Mouse (Mus musculus) CH12.LX (cell line): ENCODE results near the gene C1qtnf7.

Experiments used
- CTCF ChIP-seq, 2 experiments: IDR thresholded peaks in 1 of 2; conservative IDR thresholded peaks in 1 of 2; 2 replicates each; pipeline ENCODE4 v1.5.1; 2011 to 2012; ENCODE audit warnings: low read depth in 2 of 2, low read length in 2 of 2, improper control_type of control experiment in 1 of 2, inconsistent platforms in 1 of 2, mild to moderate bottlenecking in 1 of 2, moderate library complexity in 1 of 2
- HCFC1 ChIP-seq: IDR thresholded peaks from 2 replicates; pipeline ENCODE4 v1.6.1; 2012; ENCODE audit warnings: low read depth, mild to moderate bottlenecking, inconsistent platforms, low read length, improper control_type of control experiment
- MXI1 ChIP-seq: IDR thresholded peaks from 2 replicates; pipeline ENCODE4 v1.6.1; 2011; ENCODE audit warnings: mild to moderate bottlenecking, low read depth, low read length, improper control_type of control experiment
- POLR2A ChIP-seq: IDR thresholded peaks from 2 replicates; pipeline ENCODE4 v1.6.1; 2011; ENCODE audit warnings: low read depth, mild to moderate bottlenecking, improper control_type of control experiment, low read length
- TBP ChIP-seq: conservative IDR thresholded peaks from 2 replicates; pipeline ENCODE4 v1.6.1; 2011; ENCODE audit warnings: low read depth, low read length, improper control_type of control experiment

DNA sequence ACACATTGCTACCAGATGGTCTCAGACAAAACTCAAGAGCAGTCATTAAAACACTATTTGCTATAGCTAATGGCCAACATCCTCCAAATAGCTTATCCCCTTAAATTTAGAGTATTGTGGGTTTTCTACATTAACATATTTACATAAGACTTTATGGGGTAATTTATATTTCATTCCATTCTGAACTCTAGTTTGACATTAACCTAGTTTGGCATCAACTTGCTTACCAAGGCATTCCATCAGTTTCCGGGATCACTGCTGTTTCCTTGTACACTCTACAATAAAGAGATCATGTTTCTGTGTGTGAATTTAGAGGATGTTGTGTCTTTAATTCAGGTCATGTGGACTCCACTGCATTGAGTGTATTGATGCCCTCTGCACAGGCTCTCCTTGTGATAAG lies 7.5 kb downstream of the C1qtnf7 start:
- TF ChIP-seq TBP, result no peak
- TF ChIP-seq CTCF (conservative IDR thresholded peaks at IDR 0.05 in 1 of 2, IDR thresholded peaks at IDR 0.05 in 1 of 2; ENCODE audit: low read depth in 2 of 2, low read length in 2 of 2), result no peak
- TF ChIP-seq POLR2A, result no peak
- TF ChIP-seq HCFC1, result no peak
- no peak for TF ChIP-seq MXI1
